ENCODE assay signal across 23 mouse cellular contexts in the genomic region with DNA sequence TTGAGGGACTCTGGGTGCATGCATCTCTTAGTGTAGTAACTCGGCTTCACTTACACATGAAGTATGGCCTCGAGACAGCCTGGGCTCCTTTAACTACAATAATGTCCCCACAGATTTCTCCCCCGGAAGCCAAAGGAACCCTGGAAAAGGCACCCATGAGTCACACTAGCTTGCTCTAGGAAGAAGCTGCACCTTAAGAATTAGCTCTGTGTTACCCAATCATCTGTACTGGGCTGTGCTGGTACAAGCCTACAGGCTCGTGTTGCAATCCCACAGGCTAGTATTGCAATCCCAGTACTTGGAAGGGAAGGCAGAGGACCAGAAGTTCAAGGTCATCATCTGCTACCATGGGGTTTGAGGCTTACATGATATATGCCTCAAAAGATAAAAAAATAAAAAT. TPM values are rescaled to one million over a fixed set of nuclear protein-coding genes. Genes with fewer than 3 reads are reported as not detected.
A peak's percentile ranks its signal among the peaks of the same experiment; 100 is the strongest.
DNase-seq lines count a peak whose midpoint lies in the region; ATAC-seq and TF ChIP-seq lines count a peak whose summit lies in the region.
"Had no signal": no experiment of that assay in that cellular context is flagged by ENCODE, and none has a peak within 500 bp of the region (broad histone marks: within the 10 kb centered on the region; RNA-seq: fewer than 3 reads in every experiment).

No protein-coding gene starts in this region.

- TF ChIP-seq CTCF in intestine, postnatal 0 days (IDR thresholded peaks at IDR 0.05; ENCODE audit: low read depth): no peak

- H3K36me3 ChIP-seq in intestine, postnatal 0 days (ENCODE audit: control insufficient read depth, insufficient read depth): no peaks in the 10 kb centered on the region
- H3K36me3 ChIP-seq in intestine, embryonic 15.5 days: no peaks in the 10 kb centered on the region
- H3K36me3 ChIP-seq in hindbrain, embryonic 12.5 days: no peaks in the 10 kb centered on the region
- H3K36me3 ChIP-seq: heart, embryonic 13.5 days; liver, embryonic 13.5 days; midbrain, embryonic 13.5 days; neural tube, embryonic 13.5 days had no signal

- H3K27ac ChIP-seq in intestine, postnatal 0 days (ENCODE audit: low read depth, low read length): no peak overlapping the region
- H3K27ac ChIP-seq in intestine, embryonic 15.5 days: no peak overlapping the region
- H3K27ac ChIP-seq in brown adipose tissue, adult 24 weeks (replicated peaks; ENCODE audit: low read depth, low read length): 0 out of 2 replicates have a peak overlapping the region, but pooled peaks have one; percentile 2
- no peak overlapping the region for H3K27ac ChIP-seq in hindbrain, embryonic 12.5 days
- H3K27ac ChIP-seq: heart, embryonic 13.5 days; left cerebral cortex, adult 2 months; liver, embryonic 13.5 days; midbrain, embryonic 13.5 days; neural tube, embryonic 13.5 days had no signal

- H3K9ac ChIP-seq in intestine, postnatal 0 days (ENCODE audit: low read depth, low read length): no peak overlapping the region
- H3K9ac ChIP-seq in intestine, embryonic 15.5 days: no peak overlapping the region
- no peak overlapping the region for H3K9ac ChIP-seq in hindbrain, embryonic 12.5 days
- H3K9ac ChIP-seq: forebrain, postnatal 0 days; heart, embryonic 13.5 days; liver, embryonic 13.5 days; midbrain, embryonic 13.5 days; neural tube, embryonic 13.5 days had no signal

- DNase-seq in 3134 (ENCODE audit: extremely low read depth, insufficient read length, low spot score): peak; percentile 44
- peak; percentile 76 for DNase-seq in adrenal gland, adult 2 months
- DNase-seq in thymus, postnatal 25 days: no peak
- no peak for DNase-seq in kidney, postnatal 25 days
- DNase-seq: cerebellum, postnatal 14 days; embryo, embryonic 11 days; forebrain, postnatal 0 days; heart, postnatal 4 days; kidney, adult 18-20 months; kidney, postnatal 10 days; layer of hippocampus, adult 9-11 months; liver, embryonic 13.5 days; right cerebral cortex, adult 18-20 months; thymus, postnatal 14 days had no signal

- H3K4me1 ChIP-seq in intestine, postnatal 0 days (replicated peaks; ENCODE audit: control insufficient read depth, insufficient read depth, low read length): no peaks in the 10 kb centered on the region; the same call in none of the 2 replicates
- no peaks in the 10 kb centered on the region for H3K4me1 ChIP-seq in intestine, embryonic 15.5 days (replicated peaks)
- peaks cover 11% of the 10 kb centered on the region; the same call in 1 of the 2 replicates for H3K4me1 ChIP-seq in brown adipose tissue, adult 24 weeks (ENCODE audit: control insufficient read depth, insufficient read depth, insufficient read length, low read length)
- H3K4me1 ChIP-seq in hindbrain, embryonic 12.5 days: peaks cover 6% of the 10 kb centered on the region

- no peaks in the 10 kb centered on the region; the same call in 1 of the 2 replicates for H3K27me3 ChIP-seq in intestine, postnatal 0 days (replicated peaks; ENCODE audit: control insufficient read depth, insufficient read depth, low read length)
- H3K27me3 ChIP-seq in intestine, embryonic 15.5 days (replicated peaks): peaks cover 12% of the 10 kb centered on the region
- H3K27me3 ChIP-seq in hindbrain, embryonic 12.5 days: peaks cover 36% of the 10 kb centered on the region

- no peak overlapping the region for H3K4me3 ChIP-seq in intestine, postnatal 0 days (ENCODE audit: low read depth, low read length)
- no peak overlapping the region for H3K4me3 ChIP-seq in intestine, embryonic 15.5 days (replicated peaks)
- no peak overlapping the region for H3K4me3 ChIP-seq in brown adipose tissue, adult 24 weeks (ENCODE audit: insufficient read depth, low read depth, low read length)
- H3K4me3 ChIP-seq in hindbrain, embryonic 12.5 days: no peak overlapping the region
- H3K4me3 ChIP-seq: heart, embryonic 13.5 days; left cerebral cortex, adult 2 months; liver, embryonic 13.5 days; midbrain, embryonic 13.5 days; neural tube, embryonic 13.5 days had no signal

- 67% methylated on average over 4 of the region's 4 CpGs for WGBS in intestine, postnatal 0 days
- WGBS in intestine, embryonic 15.5 days: 78% methylated on average over 4 of the region's 4 CpGs
- 86% methylated on average over 4 of the region's 4 CpGs for WGBS in hindbrain, embryonic 12.5 days

- H3K4me2 ChIP-seq in intestine, postnatal 0 days (replicated peaks; ENCODE audit: low read depth): no peak overlapping the region
- H3K4me2 ChIP-seq in intestine, embryonic 15.5 days (replicated peaks): no peak overlapping the region
- H3K4me2 ChIP-seq in hindbrain, embryonic 12.5 days (replicated peaks): no peak overlapping the region
- H3K4me2 ChIP-seq: heart, embryonic 13.5 days; liver, embryonic 13.5 days; midbrain, embryonic 13.5 days; neural tube, embryonic 13.5 days had no signal

- H3K9me3 ChIP-seq in intestine, postnatal 0 days (ENCODE audit: control insufficient read depth): no peaks in the 10 kb centered on the region
- H3K9me3 ChIP-seq in intestine, embryonic 15.5 days: no peaks in the 10 kb centered on the region
- H3K9me3 ChIP-seq in hindbrain, embryonic 12.5 days (replicated peaks): no peaks in the 10 kb centered on the region
- H3K9me3 ChIP-seq: heart, embryonic 13.5 days; liver, embryonic 13.5 days; midbrain, embryonic 13.5 days; neural tube, embryonic 13.5 days had no signal

- peak; percentile 56 for ATAC-seq in intestine, postnatal 0 days
- ATAC-seq in intestine, embryonic 15.5 days: no peak
- ATAC-seq in hindbrain, embryonic 12.5 days (ENCODE audit: low FRiP score): no peak
- ATAC-seq: forebrain, postnatal 0 days; hindbrain, embryonic 16.5 days; midbrain, embryonic 13.5 days had no signal

RNA-seq across cellular contexts. Expression of a gene that starts 4.5 kb away (rescaled TPM):
- polyA plus RNA-seq in intestine, postnatal 0 days (2015; fragmentation: Nextera tagmentation; extraction: Ambion mirVana): 11.0 and 11.8 TPM in 2 replicates
- 13.4 and 14.8 TPM in 2 replicates for polyA plus RNA-seq in intestine, embryonic 15.5 days (2015; fragmentation: Nextera tagmentation; extraction: Ambion mirVana)
- 10 to 100 TPM; 19.8 to 20.5 TPM for total RNA-seq in adrenal gland, adult 2 months (2021)
- polyA plus RNA-seq in adrenal gland, adult 2 months (2012; rRNA removed): 1.9 and 2.5 TPM in 2 replicates
- polyA plus RNA-seq in brown adipose tissue, adult 24 weeks (2012; ENCODE audit: insufficient read depth, insufficient read length, missing spikeins): 19.4 and 34.7 TPM in 2 replicates
- 8.0 and 8.9 TPM in 2 replicates for polyA plus RNA-seq in hindbrain, embryonic 12.5 days (2016; fragmentation: Nextera tagmentation; extraction: Ambion mirVana)

Comparison
In these comparisons a context has a peak if more than half of its experiments do, and no peak if none do; other contexts are left out.
1. DNase-seq: peak in 3134 (single experiment) and adrenal gland, adult 2 months (single experiment); none in thymus, postnatal 25 days (single experiment) and kidney, postnatal 25 days (0 of 2).